Mouse (Mus musculus): Measurements from ENCODE around the gene Lemd1. TPM values are rescaled to one million over a fixed set of nuclear protein-coding genes. Genes with fewer than 3 reads are reported as not detected.

The Lemd1 gene
- polyA plus RNA-seq (2012; rRNA removed) = 15.5 and 40.5 TPM in 2 replicates

DNA sequence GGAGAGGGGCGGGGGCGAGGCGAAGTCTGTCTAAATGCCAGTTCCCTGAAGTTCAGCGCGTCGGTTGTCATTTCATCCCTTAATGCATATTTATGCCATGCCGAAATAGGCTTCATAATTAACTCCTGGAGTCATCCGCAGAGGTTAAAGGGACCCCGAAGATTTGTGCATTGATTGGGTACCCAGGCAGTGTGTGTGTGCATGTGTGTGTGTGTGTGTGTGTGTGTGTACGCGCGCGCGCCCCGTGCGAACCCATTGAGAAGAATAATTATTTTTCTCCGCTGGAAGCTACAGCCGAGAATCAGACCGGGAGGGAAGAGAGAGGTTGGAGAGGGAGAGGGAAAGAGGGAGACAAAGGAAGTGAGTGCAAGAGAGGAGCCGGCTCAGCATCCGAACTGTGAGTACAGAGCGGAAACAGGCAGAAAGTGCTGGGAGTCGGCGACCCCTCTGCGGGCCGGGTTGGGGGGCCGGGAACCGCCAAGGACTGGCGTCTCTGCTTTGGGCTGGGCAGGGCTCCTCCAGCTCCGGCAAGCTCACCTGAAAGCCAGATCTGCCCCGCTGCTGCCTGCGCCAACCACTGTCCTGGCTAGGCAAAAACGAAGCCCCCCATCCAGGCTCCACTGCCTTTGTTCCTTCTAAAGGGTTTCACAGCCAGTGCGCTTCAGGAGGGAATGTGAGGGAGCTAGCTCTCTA lies at the start of gene Lemd1, which contains the start of gene AC124108.1:
Gene Lemd1 (plus strand): TSS at position 339 of the 693 bp plus-strand sequence.
Gene AC124108.1 (plus strand): TSS at position 365 of the 693 bp plus-strand sequence.

DNA sequence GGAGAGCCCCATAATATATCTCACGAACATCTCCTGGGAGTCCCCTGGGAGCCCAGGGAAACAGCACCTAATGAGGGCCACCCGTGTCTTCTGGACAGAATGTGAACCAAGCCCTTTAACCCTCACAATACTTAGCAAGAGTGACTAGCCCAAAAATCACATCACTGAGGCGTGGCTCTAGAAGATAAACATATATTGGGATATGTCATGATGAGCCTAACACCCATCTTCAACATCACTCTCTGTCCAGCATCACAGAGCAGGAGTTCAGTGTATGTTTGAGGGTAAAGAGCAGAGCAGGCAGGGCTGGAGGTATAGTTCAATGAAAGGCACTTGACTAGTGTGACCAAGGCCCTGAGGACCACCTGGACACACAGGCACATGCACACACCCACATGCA lies 38.4 kb downstream of the Lemd1 start, which contains the start of gene Gm10188:
Gene Gm10188 (minus strand): TSS at position 101 of the 400 bp plus-strand sequence.

DNA sequence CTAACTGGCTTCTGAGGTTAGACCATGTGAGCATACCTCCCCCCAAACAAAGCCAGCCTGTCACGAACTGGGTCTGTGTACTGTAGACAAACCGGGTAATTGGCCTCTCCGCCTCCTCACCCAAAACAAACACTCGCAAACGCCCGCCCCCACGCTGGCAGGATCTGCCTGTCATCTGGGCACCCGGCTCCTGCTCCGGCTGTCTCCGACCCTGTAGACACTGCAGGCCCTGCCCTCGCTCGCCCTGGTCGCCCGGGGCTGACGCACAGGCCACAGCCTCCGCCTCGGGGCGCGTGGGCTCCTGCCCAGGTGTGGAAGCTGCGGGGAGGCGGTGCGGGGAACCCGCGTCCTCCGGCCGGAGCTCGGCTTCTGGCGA lies 107.2 kb downstream of the Lemd1 start, which contains the start of gene Klhdc8a:
Gene Klhdc8a (plus strand): TSS at position 202 of the 376 bp plus-strand sequence.

Other genes with a start within 250 kb of the Lemd1 start
- gene Slc45a3, start 228.5 kb upstream of the Lemd1 start, polyA plus RNA-seq (2012; rRNA removed) = 9.5 and 15.7 TPM in 2 replicates
- 25.6 and 31.1 TPM in 2 replicates for gene Elk4, start 183.8 kb upstream of the Lemd1 start, polyA plus RNA-seq (2012; rRNA removed)
- gene Mfsd4a, start 123.4 kb upstream of the Lemd1 start, polyA plus RNA-seq (2012; rRNA removed) = 0.07 and 0.48 TPM in 2 replicates
- 0.61 and 3.6 TPM in 2 replicates for gene Cdk18, start 51.7 kb upstream of the Lemd1 start, polyA plus RNA-seq (2012; rRNA removed)
- 14.4 and 16.0 TPM in 2 replicates for gene AC124108.1, start within 50 bp of the Lemd1 start, polyA plus RNA-seq (2012; rRNA removed)
- not detected in 2 replicates for gene Gm10188, start 38.3 kb downstream of the Lemd1 start, polyA plus RNA-seq (2012; rRNA removed)
- gene Klhdc8a, start 107.2 kb downstream of the Lemd1 start, polyA plus RNA-seq (2012; rRNA removed) = 2.1 and 2.4 TPM in 2 replicates
- 26.8 and 52.5 TPM in 2 replicates for gene Nuak2, start 124.7 kb downstream of the Lemd1 start, polyA plus RNA-seq (2012; rRNA removed)
- gene Tmcc2, start 199.8 kb downstream of the Lemd1 start, polyA plus RNA-seq (2012; rRNA removed) = 27.5 and 31.1 TPM in 2 replicates
- 11.1 and 14.5 TPM in 2 replicates for gene Dstyk, start 226.1 kb downstream of the Lemd1 start, polyA plus RNA-seq (2012; rRNA removed)